Mouse (Mus musculus): ENCODE data around the gene Emc8.

DNA sequence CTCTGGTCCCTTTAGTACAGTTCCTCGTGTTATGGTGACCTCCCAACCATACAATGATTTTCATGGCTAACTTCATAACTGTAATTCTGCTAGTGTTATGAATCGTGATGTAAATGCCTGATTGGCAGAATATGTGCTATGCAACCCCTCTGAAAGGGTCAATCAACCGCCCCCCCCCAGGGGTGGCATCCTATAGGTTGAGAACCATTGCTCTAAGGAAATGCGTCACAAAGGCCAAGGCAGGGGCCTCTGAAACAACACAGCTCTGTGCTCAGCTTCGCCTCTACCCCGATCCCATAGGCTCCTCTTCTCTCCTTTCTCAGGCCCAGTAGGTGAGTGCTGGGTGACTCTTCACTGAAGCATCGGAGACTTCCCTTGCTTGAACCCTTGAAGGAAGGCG lies 17.2 kb upstream of the Emc8 start:
- TF ChIP-seq POLR2A (IDR thresholded peaks at IDR 0.05; ENCODE audit: insufficient read depth, low read depth, low read length) (no peak), CTCF (IDR thresholded peaks at IDR 0.05; ENCODE audit: insufficient read depth, low read depth, low read length) (no peak)
